Mouse (Mus musculus) erythroblast, embryonic 14.5 days (primary cell): ENCODE results near the gene Sorcs2. TPM values are rescaled to one million over a fixed set of nuclear protein-coding genes. Genes with fewer than 3 reads are reported as not detected.

Source experiments
- H3K27me3 ChIP-seq: 2 replicates; pipeline ENCODE4 v1.6.1; 2012; ENCODE audit warnings: inconsistent platforms; ENCODE audit not compliant: control insufficient read depth
- H3K36me3 ChIP-seq: 2 replicates; pipeline ENCODE4 v1.6.1; 2012; ENCODE audit warnings: mild to moderate bottlenecking, inconsistent platforms; ENCODE audit not compliant: control insufficient read depth
- H3K4me1 ChIP-seq: 2 replicates; pipeline ENCODE4 v1.6.1; 2012; ENCODE audit warnings: inconsistent platforms; ENCODE audit not compliant: control insufficient read depth
- H3K4me3 ChIP-seq: replicated peaks from 2 replicates; pipeline ENCODE3; 2012; ENCODE audit warnings: moderate library complexity, mild to moderate bottlenecking, inconsistent platforms
- H3K9me3 ChIP-seq: 2 replicates; pipeline ENCODE4 v1.6.1; 2012; ENCODE audit warnings: low read length, inconsistent platforms, mixed read lengths; ENCODE audit not compliant: control insufficient read depth
- GATA1 ChIP-seq: IDR thresholded peaks from 2 replicates; pipeline ENCODE4 v1.6.1; 2012; ENCODE audit warnings: low read length, inconsistent platforms, mixed read lengths
- TAL1 ChIP-seq: IDR thresholded peaks from 3 replicates; pipeline ENCODE4 v1.6.1; 2012; ENCODE audit warnings: low read length, inconsistent platforms, mixed read lengths
- polyA plus RNA-seq: library from polyadenylated mRNA; stranded (reverse); fragments of >175 nt; gene quantifications from 2 replicates; pipeline ENCODE4 v1.2.3, GENCODE M21; 2012

Gene Sorcs2
- polyA plus RNA-seq, 1 experiment, result not detected

DNA sequence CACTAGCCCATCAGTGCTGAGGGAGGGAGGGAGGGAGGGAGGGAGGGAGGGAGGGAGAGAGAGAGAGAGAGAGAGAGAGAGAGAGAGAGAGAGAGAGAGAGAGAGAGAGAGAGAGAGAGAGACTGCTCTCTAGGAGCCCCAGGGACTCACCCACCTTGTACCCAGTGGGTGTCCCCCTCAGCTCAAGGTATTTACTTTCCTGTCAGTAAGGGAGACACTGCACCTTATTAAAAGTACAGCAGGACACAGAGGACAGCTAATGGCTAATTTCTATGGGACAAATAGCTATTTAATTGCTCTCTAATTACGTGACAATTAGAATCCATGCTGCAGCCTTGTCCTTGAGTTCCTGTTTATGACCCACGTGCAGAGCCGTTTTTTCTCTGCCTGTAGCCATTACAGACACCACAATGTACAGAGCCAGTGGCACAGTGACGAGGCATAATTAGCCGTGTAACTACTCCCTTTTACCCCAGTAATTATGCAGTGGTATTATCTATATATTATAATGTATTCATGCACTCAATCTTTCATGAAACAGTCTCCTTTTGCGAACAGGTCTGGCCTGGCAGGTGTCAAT is 256.2 kb downstream of the Sorcs2 start:
- H3K9me3 ChIP-seq, result no peaks in the 10 kb centered on the region
- H3K36me3 ChIP-seq, result no peaks in the 10 kb centered on the region
- no peak overlapping the region for H3K4me3 ChIP-seq
- no peaks in the 10 kb centered on the region for H3K4me1 ChIP-seq
- no peaks in the 10 kb centered on the region for H3K27me3 ChIP-seq
- TF ChIP-seq GATA1, result no peak
- no peak for TF ChIP-seq TAL1

DNA sequence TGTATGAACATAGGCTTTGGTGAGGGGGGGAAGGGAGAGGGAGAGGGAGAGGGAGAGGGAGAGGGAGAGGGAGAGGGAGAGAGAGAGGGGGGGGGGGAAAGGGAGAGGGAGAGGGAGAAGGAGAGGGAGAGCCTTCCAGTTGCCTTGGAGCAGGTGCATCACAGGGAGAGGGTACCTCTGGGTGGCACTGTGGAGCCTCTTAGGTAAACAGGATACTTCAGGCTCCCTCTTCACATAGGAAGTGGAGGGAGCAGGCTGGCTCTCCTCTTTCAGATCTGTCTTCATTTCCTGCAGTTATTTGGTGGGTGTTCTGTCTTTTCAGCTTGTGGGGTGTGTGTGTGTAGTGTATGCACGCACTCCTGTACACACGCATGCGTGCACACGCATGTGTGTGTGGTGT is 256.8 kb downstream of the Sorcs2 start:
- no peaks in the 10 kb centered on the region for H3K27me3 ChIP-seq
- no peaks in the 10 kb centered on the region for H3K4me1 ChIP-seq
- no peaks in the 10 kb centered on the region for H3K36me3 ChIP-seq
- no peak overlapping the region for H3K4me3 ChIP-seq
- TF ChIP-seq GATA1, result no peak
- no peaks in the 10 kb centered on the region for H3K9me3 ChIP-seq

DNA sequence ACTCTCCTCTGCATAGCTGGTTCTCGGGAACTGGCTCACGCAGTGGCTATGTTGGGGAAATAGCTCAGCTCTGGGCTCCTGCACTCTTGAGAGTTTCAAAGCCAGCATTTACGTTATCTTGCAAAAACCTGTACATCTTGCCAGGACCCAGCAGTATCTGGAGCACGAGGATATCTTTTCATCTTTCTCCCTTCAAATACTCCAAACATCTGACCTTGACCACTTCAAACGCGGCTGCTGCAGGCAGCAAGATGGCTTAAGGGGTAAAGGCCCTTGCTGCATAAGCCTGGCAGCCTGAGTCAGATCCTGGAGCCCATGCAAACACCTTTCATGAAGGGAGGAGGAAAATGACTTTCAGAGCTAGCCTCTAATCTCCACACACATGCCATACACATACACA is 258.2 kb downstream of the Sorcs2 start:
- Histone ChIP-seq H3K9me3 (no peaks in the 10 kb centered on the region), H3K36me3 (no peaks in the 10 kb centered on the region), H3K4me1 (no peaks in the 10 kb centered on the region), H3K27me3 (no peaks in the 10 kb centered on the region), H3K4me3 (no peak overlapping the region)
- TF ChIP-seq TAL1, result no peak
- TF ChIP-seq GATA1, result no peak

DNA sequence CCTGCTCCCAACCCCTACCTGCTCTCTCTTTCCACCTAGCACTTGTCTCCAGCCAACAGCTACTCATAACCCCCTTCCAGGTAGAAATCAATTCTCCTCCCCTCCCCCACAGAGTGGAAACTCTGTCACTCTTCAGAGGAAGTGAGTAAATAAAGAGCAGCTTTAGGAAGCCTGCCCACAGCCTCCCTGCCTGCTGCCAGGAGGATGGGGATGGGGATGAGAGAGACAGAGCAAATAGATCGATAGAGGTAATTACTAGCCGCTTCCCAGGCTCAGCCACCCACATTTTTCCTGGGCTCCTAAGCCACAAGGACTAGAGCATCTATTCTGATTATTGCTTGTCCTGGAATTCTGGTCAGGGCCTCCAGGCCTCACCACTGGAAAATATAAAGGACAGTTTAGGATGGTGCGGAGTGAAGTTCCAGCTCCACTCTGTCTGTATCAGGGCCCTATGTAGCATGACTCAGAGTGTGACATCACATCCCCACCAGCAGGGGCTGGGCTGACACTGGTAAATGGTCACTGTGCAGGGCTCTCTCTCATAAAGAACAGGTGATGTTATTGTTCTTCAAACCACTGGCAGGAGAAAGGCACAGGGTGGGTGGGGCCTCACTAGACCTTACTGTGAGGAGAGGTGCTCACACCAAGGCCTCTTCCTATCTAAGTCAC is 261.9 kb downstream of the Sorcs2 start:
- no peaks in the 10 kb centered on the region for H3K4me1 ChIP-seq
- TF ChIP-seq TAL1 (no peak), GATA1 (no peak)
- no peaks in the 10 kb centered on the region for H3K9me3 ChIP-seq
- no peaks in the 10 kb centered on the region for H3K36me3 ChIP-seq
- H3K27me3 ChIP-seq, result no peaks in the 10 kb centered on the region
- no peak overlapping the region for H3K4me3 ChIP-seq

DNA sequence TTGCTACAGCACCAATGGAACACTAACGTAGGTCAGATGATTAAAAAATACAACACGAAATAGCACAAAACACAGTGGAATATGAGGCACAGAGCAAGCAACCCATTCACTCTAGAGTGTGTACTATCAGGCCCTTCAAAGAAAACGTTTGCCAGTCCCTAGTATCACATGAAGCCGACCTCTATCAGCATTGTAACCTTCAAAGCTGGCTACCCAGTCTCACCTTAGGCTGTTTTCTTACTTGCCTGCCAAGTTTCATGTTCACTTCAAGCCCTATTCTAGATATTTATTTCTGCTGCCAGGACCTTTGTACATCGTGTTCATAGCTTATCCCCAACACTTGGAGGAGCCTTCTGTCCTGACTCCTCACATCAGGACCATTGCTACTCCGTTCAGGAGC is 263.6 kb downstream of the Sorcs2 start:
- Histone ChIP-seq H3K4me1 (no peaks in the 10 kb centered on the region), H3K9me3 (no peaks in the 10 kb centered on the region), H3K4me3 (no peak overlapping the region), H3K27me3 (no peaks in the 10 kb centered on the region), H3K36me3 (no peaks in the 10 kb centered on the region)
- TF ChIP-seq GATA1, result no peak
- no peak for TF ChIP-seq TAL1

DNA sequence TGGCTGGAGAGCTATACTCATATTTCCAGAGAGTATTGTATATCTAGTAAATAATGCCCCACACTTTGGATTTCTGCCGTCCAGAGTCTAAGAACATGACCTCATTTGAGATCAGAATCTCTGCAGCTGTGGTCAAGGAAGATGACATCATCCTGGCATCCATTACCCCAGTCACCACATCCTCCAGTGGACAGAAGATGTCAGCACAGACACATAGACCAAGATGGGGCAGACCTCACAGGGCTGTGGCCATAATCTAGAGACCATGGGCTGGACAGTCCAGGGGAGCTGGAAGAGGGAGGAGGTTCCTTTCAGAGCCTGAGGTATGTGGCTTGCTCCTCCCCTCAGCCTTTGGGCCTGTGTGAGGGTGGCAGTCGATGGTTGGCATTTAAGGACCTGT is 264.0 kb downstream of the Sorcs2 start:
- H3K4me3 ChIP-seq, result no peak overlapping the region
- no peaks in the 10 kb centered on the region for H3K4me1 ChIP-seq
- TF ChIP-seq GATA1, result no peak
- no peak for TF ChIP-seq TAL1
- no peaks in the 10 kb centered on the region for H3K9me3 ChIP-seq
- no peaks in the 10 kb centered on the region for H3K27me3 ChIP-seq
- H3K36me3 ChIP-seq, result no peaks in the 10 kb centered on the region

DNA sequence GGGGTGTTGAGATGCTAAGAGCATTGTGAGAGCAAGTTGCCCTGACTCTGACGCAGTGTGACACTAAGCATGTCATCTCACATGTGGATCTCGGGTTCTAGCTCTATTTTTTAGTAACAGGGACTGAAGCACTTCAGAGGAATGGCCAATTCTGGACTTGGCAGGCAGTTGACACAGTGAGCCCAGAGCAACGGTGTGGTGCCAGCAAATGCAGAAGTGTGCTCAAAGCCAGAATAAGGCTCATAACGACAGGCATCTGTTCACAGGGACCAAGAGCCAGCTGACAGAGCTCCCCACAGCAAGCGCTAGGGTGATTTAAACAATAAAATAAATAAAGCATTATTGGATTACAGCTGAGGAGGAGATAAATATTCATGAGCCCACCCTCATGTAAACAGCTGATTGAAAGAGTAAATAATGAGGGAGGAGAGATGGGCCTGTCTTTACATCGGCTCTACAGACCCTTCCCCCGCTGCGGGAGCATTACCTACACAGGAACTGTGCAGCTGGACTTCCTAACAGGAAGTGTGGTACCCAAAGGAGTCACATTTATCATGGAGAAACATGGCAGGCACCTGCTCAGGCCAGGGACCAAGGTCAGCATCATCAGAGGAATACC is 267.4 kb downstream of the Sorcs2 start:
- no peaks in the 10 kb centered on the region for H3K27me3 ChIP-seq
- no peaks in the 10 kb centered on the region for H3K4me1 ChIP-seq
- no peaks in the 10 kb centered on the region for H3K36me3 ChIP-seq
- TF ChIP-seq GATA1 (no peak), TAL1 (no peak)
- H3K9me3 ChIP-seq, result no peaks in the 10 kb centered on the region
- no peak overlapping the region for H3K4me3 ChIP-seq

DNA sequence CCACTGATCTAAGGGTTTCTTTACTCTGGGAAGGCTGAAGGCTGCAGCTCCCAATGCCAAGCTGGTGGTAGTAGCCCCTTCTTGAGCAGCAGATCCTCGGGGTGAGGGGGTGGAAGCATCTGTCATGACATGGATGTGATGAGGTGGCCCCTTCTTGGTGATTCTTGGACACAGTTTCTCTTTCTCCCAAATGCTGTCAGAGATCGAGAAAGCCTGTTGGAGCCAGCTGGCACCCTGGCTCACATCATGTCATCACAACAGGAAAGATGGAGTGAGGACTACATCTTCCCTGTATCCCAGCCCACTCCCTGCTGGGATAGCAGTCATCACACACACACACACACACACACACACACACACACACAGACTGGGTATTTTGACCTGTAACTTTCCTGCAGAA is 268.3 kb downstream of the Sorcs2 start:
- Histone ChIP-seq H3K27me3 (no peaks in the 10 kb centered on the region), H3K4me3 (no peak overlapping the region), H3K36me3 (no peaks in the 10 kb centered on the region), H3K9me3 (no peaks in the 10 kb centered on the region), H3K4me1 (no peaks in the 10 kb centered on the region)
- TF ChIP-seq GATA1 (no peak), TAL1 (no peak)

DNA sequence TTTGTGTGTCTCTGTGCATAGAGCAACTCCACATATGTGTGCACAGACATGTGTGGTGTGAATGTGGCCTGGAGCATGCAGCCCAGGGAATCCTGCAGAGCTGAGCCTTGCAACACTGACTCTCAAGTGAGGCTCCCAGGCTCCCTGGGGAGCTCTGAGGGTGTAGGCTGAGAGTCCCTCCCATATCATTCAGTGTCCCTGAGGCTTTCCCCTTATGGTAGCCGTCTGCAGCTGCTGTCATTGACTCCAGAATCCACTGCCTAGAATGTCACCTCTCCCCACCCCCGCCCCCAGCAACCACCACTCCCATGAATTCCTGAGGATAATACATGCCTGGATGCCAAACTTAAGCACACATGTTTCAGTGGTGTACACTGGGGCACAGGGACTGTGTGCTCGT is 269.4 kb downstream of the Sorcs2 start:
- TF ChIP-seq TAL1, result no peak
- no peak for TF ChIP-seq GATA1
- no peaks in the 10 kb centered on the region for H3K9me3 ChIP-seq
- H3K36me3 ChIP-seq, result no peaks in the 10 kb centered on the region
- H3K27me3 ChIP-seq, result no peaks in the 10 kb centered on the region
- no peak overlapping the region for H3K4me3 ChIP-seq
- H3K4me1 ChIP-seq, result no peaks in the 10 kb centered on the region

DNA sequence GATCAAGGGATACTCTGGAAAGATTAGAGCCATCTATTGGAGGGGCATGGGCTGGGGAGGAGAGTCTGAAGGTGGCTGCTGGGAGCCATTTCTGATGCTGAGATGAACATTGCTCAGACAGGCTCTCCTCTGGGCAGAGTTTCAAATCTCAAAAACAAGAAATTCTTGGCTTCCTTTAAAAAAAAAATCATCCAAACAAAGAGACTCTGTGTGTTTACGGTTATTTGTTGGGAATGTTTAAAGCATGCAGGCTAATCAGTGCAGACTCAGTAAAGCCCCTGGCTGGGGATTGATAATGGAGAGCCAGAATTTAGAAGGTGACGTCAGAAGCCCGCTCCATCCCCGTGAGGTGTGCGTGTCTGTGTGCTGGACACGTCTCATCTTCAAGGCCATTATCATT is 272.9 kb downstream of the Sorcs2 start:
- TF ChIP-seq TAL1 (no peak), GATA1 (no peak)
- Histone ChIP-seq H3K4me1 (no peaks in the 10 kb centered on the region), H3K27me3 (no peaks in the 10 kb centered on the region), H3K36me3 (no peaks in the 10 kb centered on the region), H3K4me3 (no peak overlapping the region), H3K9me3 (no peaks in the 10 kb centered on the region)
